Mouse (Mus musculus) small intestine, adult 10 weeks (tissue): ENCODE measurements around the gene Hpf1. TPM values are rescaled to one million over a fixed set of nuclear protein-coding genes. Genes with fewer than 3 reads are reported as not detected.

ENCODE experiments used
- polyA plus RNA-seq: library from polyadenylated mRNA; stranded (reverse); fragments of 350-450 nt; fragmentation: Illumina TruSeq; extraction: RNeasy Lipid Tissue Mini Kit (QIAGEN cat#74804); gene quantifications from one replicate; pipeline ENCODE4 v1.2.3, GENCODE M21; 2014; ENCODE audit warnings: low replicate concordance

Hpf1 gene
- polyA plus RNA-seq: 73.0 TPM

DNA sequence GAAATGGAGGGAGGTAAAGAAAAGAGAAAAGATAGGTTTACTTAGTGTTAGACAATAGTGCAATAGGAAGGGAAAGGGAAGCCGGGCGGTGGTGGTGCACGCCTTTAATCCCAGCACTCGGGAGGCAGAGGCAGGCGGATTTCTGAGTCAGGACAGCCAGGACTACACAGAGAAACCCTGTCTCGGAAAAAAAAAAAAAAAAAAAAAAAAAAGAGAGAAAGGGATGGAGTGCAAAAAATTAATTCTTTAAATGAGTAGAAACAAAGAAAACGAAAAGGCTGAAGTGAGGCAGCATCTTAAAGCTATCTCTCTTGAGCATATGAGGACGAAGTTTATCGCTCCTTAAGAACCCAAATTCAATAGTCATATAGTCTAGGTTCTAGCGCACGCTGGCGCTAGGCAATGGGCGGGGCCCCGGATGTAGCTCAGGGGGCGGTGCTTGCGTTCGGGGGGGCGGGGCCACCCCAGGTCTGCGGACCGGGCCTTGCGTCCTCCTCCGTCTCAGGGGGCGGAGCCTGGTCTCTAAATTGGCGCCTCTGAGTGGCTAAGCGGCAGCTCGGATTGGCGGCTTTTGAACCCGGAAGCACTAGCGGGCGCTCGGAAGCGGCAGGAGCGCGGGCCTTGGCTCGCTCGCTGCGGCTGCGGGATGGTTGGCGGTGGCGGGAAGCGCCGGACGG is at the start of gene Hpf1:
Gene Hpf1 (plus strand): TSS at position 576 of the 677 bp plus-strand sequence.

Other genes starting within 250 kb of the Hpf1 start
- 179 TPM for gene Clcn3, start 92.9 kb downstream of the Hpf1 start, polyA plus RNA-seq
- gene Nek1, start 102.8 kb downstream of the Hpf1 start, polyA plus RNA-seq: 18.3 TPM